Mouse (Mus musculus): ENCODE data around the gene Gm21992.

GRCm38 (mm10) chr19:4711601-4712155 is 99.7 kb downstream of the Gm21992 start:
- TF ChIP-seq CTCF (IDR thresholded peaks at IDR 0.05; ENCODE audit: low read depth, low read length): no peak
- no peak for TF ChIP-seq POLR2A (IDR thresholded peaks at IDR 0.05; ENCODE audit: borderline replicate concordance, low read depth, low read length)
